Mouse (Mus musculus) thymus, postnatal 10 days (tissue): ENCODE measurements around the gene Mctp1.
A peak's percentile ranks its signal among the peaks of the same experiment; 100 is the strongest.

ENCODE experiments used
- DNase-seq, 2 experiments: peaks; one replicate each; pipeline ENCODE4 v3.0.0; 2021; ENCODE audit warnings: low spot score in 2 of 2

Gene Mctp1

GRCm38 (mm10) chr13:76611499-76611898 lies 227.2 kb downstream of the Mctp1 start:
- no peak for DNase-seq

GRCm38 (mm10) chr13:76620111-76620510 lies 235.8 kb downstream of the Mctp1 start:
- DNase-seq, result no peak

- no peak for DNase-seq
Measured at GRCm38 (mm10) chr13:76620525-76620924, 236.2 kb downstream of the Mctp1 start.

GRCm38 (mm10) chr13:76633707-76634106 lies 249.4 kb downstream of the Mctp1 start:
- DNase-seq, result no peak

GRCm38 (mm10) chr13:76638282-76638681 lies 253.9 kb downstream of the Mctp1 start:
- DNase-seq, result no peak

GRCm38 (mm10) chr13:76659523-76659922 lies 275.2 kb downstream of the Mctp1 start:
- DNase-seq, result no peak

- no peak for DNase-seq
Measured at GRCm38 (mm10) chr13:76681286-76681685, 297.0 kb downstream of the Mctp1 start.

- no peak for DNase-seq
Measured at GRCm38 (mm10) chr13:76689349-76689748, 305.0 kb downstream of the Mctp1 start.

- no peak for DNase-seq
Measured at GRCm38 (mm10) chr13:76690143-76690542, 305.8 kb downstream of the Mctp1 start.

GRCm38 (mm10) chr13:76690697-76691096 lies 306.4 kb downstream of the Mctp1 start:
- DNase-seq, result no peak

- DNase-seq, result no peak
Measured at GRCm38 (mm10) chr13:76734013-76734412, 349.7 kb downstream of the Mctp1 start.

- DNase-seq, result no peak
Measured at GRCm38 (mm10) chr13:76750663-76751429, 366.5 kb downstream of the Mctp1 start.

GRCm38 (mm10) chr13:76759832-76760490 lies 375.6 kb downstream of the Mctp1 start:
- peak in 1 of 2 experiments; percentile 12 for DNase-seq

GRCm38 (mm10) chr13:76799662-76800061 lies 415.3 kb downstream of the Mctp1 start:
- DNase-seq, result no peak

GRCm38 (mm10) chr13:76801126-76801632 lies 416.8 kb downstream of the Mctp1 start:
- DNase-seq, result no peak

GRCm38 (mm10) chr13:76802051-76802728 lies 417.9 kb downstream of the Mctp1 start:
- no peak for DNase-seq

GRCm38 (mm10) chr13:76802926-76803325 lies 418.6 kb downstream of the Mctp1 start:
- DNase-seq, result no peak

GRCm38 (mm10) chr13:76803799-76804198 lies 419.5 kb downstream of the Mctp1 start:
- DNase-seq, result no peak

- no peak for DNase-seq
Measured at GRCm38 (mm10) chr13:76808871-76809390, 424.6 kb downstream of the Mctp1 start.

GRCm38 (mm10) chr13:76809802-76810201 lies 425.5 kb downstream of the Mctp1 start:
- DNase-seq, result no peak

- DNase-seq, result no peak
Measured at GRCm38 (mm10) chr13:76810496-76810939, 426.2 kb downstream of the Mctp1 start.

- no peak for DNase-seq
Measured at GRCm38 (mm10) chr13:76823083-76823482, 438.7 kb downstream of the Mctp1 start.
